Mouse (Mus musculus) retina, postnatal 1 day (tissue): ENCODE data around the gene Gm13276.
"Not testable (repeated sequence)": the region's sequence is repeated elsewhere in the genome, so short reads cannot be mapped to it uniquely, and the experiment has no call there.

Source experiments
- DNase-seq: peaks from one replicate; pipeline ENCODE4 v3.0.0-alpha.2; 2012

Gm13276 gene

GRCm38 (mm10) chr4:88788402-88788801 is 2.9 kb downstream of the Gm13276 start, which contains the start of gene Gm13277:
Gm13277 (plus strand) TSS chr4:88788632.
- not testable (repeated sequence) for DNase-seq

GRCm38 (mm10) chr4:88791250-88791649 is 5.7 kb downstream of the Gm13276 start, which contains the start of gene Gm13278:
Gm13278 (plus strand) TSS chr4:88791550.
- not testable (repeated sequence) for DNase-seq

GRCm38 (mm10) chr4:88793936-88794675 is 8.6 kb downstream of the Gm13276 start, which contains the start of gene Gm13275:
Gm13275 (plus strand) TSS chr4:88794487.
- DNase-seq: not testable (repeated sequence)

- not testable (repeated sequence) for DNase-seq
Observed at GRCm38 (mm10) chr4:88797097-88797496, 11.6 kb downstream of the Gm13276 start, which contains the start of gene Gm13279. Gm13279 (plus strand) TSS chr4:88797397.

- DNase-seq: not testable (repeated sequence)
Observed at GRCm38 (mm10) chr4:88799365-88799764, 13.9 kb downstream of the Gm13276 start, which contains the start of gene Gm13285. Gm13285 (plus strand) TSS chr4:88799665.

- not testable (repeated sequence) for DNase-seq
Observed at GRCm38 (mm10) chr4:88802954-88803353, 17.4 kb downstream of the Gm13276 start, which contains the start of gene Gm13287. Gm13287 (plus strand) TSS chr4:88803254.

- not testable (repeated sequence) for DNase-seq
Observed at GRCm38 (mm10) chr4:88805231-88805630, 19.7 kb downstream of the Gm13276 start, which contains the start of gene Gm13288. Gm13288 (plus strand) TSS chr4:88805531.

GRCm38 (mm10) chr4:88805761-88806160 is 20.3 kb downstream of the Gm13276 start:
- not testable (repeated sequence) for DNase-seq

GRCm38 (mm10) chr4:88815928-88816327 is 30.4 kb downstream of the Gm13276 start, which contains the start of gene Ifna7:
Ifna7 (plus strand) TSS chr4:88816228.
- no peak for DNase-seq

GRCm38 (mm10) chr4:88819659-88820058 is 34.1 kb downstream of the Gm13276 start, which contains the start of gene Ifna11:
Ifna11 (plus strand) TSS chr4:88819959.
- no peak for DNase-seq

GRCm38 (mm10) chr4:88822995-88823394 is 37.5 kb downstream of the Gm13276 start:
- DNase-seq: peak; percentile 48

GRCm38 (mm10) chr4:88827116-88827515 is 41.6 kb downstream of the Gm13276 start, which contains the start of gene Ifna6:
Ifna6 (plus strand) TSS chr4:88827416.
- DNase-seq: not testable (repeated sequence)

GRCm38 (mm10) chr4:88830523-88830922 is 45.0 kb downstream of the Gm13276 start:
- peak; percentile 26 for DNase-seq

- not testable (repeated sequence) for DNase-seq
Observed at GRCm38 (mm10) chr4:88835225-88835624, 49.7 kb downstream of the Gm13276 start, which contains the start of gene Ifna5. Ifna5 (plus strand) TSS chr4:88835525.
